In the genomic region with DNA sequence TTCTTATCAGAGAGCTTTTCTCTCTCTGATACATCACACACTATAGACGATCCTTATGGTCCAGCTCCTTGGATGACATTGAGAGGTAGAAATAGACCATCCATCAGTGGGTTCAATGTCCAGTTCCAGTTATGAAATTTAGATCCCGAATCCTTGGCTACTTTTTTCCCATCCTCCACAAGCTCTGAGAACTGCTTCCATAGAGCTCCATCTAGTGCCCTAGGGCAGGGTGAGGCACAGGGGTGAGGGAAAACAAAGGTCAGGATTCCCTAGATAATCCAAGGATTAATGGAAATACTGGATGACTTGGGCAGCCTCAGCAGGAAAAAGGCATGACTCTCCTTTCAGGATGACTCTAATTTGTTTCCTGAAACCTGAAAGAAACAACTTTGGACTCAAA, we compare ENCODE assay signal across 11 mouse cellular contexts.
DNase-seq lines count a peak whose midpoint lies in the region; ATAC-seq and TF ChIP-seq lines count a peak whose summit lies in the region.
"Had no signal": no experiment of that assay in that cellular context is flagged by ENCODE, and none has a peak within 500 bp of the region (broad histone marks: within the 10 kb centered on the region; RNA-seq: fewer than 3 reads in every experiment).

No protein-coding gene starts in this region.

- in situ Hi-C loops in Patski (cut with MboI; ENCODE audit: low pct_unique_long_range_greater_than_20kb), result no loop called here

- TF ChIP-seq CTCF in Patski (IDR thresholded peaks at IDR 0.05), result peak; percentile 60

- no peaks in the 10 kb centered on the region for H3K27me3 ChIP-seq in Patski
- H3K27me3 ChIP-seq: midbrain, embryonic 12.5 days had no signal

- peak; percentile 41 to 51 for DNase-seq in cerebellum, postnatal 10 days
- DNase-seq in cerebellum, adult 9-10 months, result no peak
- peak; percentile 2 for DNase-seq in kidney, adult 9 months
- no peak for DNase-seq in kidney, postnatal 36 days
- DNase-seq in Patski (ENCODE audit: low read depth, low spot score), result no peak
- peak; percentile 18 for DNase-seq in embryo, embryonic 10.5 days (ENCODE audit: low spot score)
- DNase-seq in yolk sac, embryonic 10.5 days (ENCODE audit: low spot score), result no peak
- DNase-seq in MN1 (ENCODE audit: low spot score), result no peak
- DNase-seq: kidney, adult 18-20 months; right cerebral cortex, postnatal 4 days had no signal

- ATAC-seq in Patski, result no peak

- CTCF ChIA-PET in Patski (lab: Charles Lee), result interaction anchor here (1.0 kb wide), 1 partner anchor 42 kb away, joined by 3 read pairs; no protein-coding TSS in a partner anchor

- POLR2A ChIA-PET in Patski (lab: Charles Lee), result no interaction called here

Comparison
In these comparisons a context has a peak if more than half of its experiments do, and no peak if none do; other contexts are left out.
1. DNase-seq: peak in cerebellum, postnatal 10 days (2 of 2), kidney, adult 9 months (single experiment) and embryo, embryonic 10.5 days (single experiment); none in cerebellum, adult 9-10 months (single experiment), kidney, postnatal 36 days (0 of 2), Patski (single experiment), yolk sac, embryonic 10.5 days (single experiment) and MN1 (single experiment).